Mouse (Mus musculus): ENCODE data around the gene Itga1.

- TF ChIP-seq CTCF (IDR thresholded peaks at IDR 0.05; ENCODE audit: extremely low read depth, insufficient read depth, insufficient read length, insufficient replicate concordance) (no peak), POLR2A (IDR thresholded peaks at IDR 0.05; ENCODE audit: low read depth, low read length) (no peak)
Measured at GRCm38 (mm10) chr13:115042652-115043051, 59.1 kb downstream of the Itga1 start.

All from spleen, adult 2 months (tissue).